Mouse (Mus musculus) frontal cortex, adult 2 months (tissue): ENCODE data around the gene Hcar2. TPM values are rescaled to one million over a fixed set of nuclear protein-coding genes. Genes with fewer than 3 reads are reported as not detected.

Source experiments
- polyA plus RNA-seq: library from polyadenylated mRNA; depleted of rRNA; stranded (reverse); fragments of >200 nt; gene quantifications from 2 replicates; pipeline ENCODE4 v1.2.3, GENCODE M21; 2012; rRNA removed

Gene Hcar2
- polyA plus RNA-seq, 1 experiment: 0.10 TPM

Other genes with a start within 250 kb of the Hcar2 start
- 85.6 and 88.1 TPM in 2 replicates for gene Clip1, start 180.9 kb downstream of the Hcar2 start, polyA plus RNA-seq
- 56.0 and 61.6 TPM in 2 replicates for gene Zcchc8, start 144.4 kb downstream of the Hcar2 start, polyA plus RNA-seq
- 105 and 129 TPM in 2 replicates for gene Rsrc2, start 116.1 kb downstream of the Hcar2 start, polyA plus RNA-seq
- gene Kntc1, start 115.8 kb downstream of the Hcar2 start, polyA plus RNA-seq: 0.60 and 0.78 TPM in 2 replicates
- gene Hcar1, start 14.5 kb upstream of the Hcar2 start, polyA plus RNA-seq: 1.0 and 1.1 TPM in 2 replicates
- gene Denr, start 41.7 kb upstream of the Hcar2 start, polyA plus RNA-seq: 52.0 and 53.2 TPM in 2 replicates
- gene Gm43518, start 61.9 kb upstream of the Hcar2 start, polyA plus RNA-seq: 1.3 and 1.6 TPM in 2 replicates
- gene Ccdc62, start 65.2 kb upstream of the Hcar2 start, polyA plus RNA-seq: 5.2 and 8.1 TPM in 2 replicates
- gene Hip1r, start 108.1 kb upstream of the Hcar2 start, polyA plus RNA-seq: 40.3 and 41.5 TPM in 2 replicates
- 46.3 and 53.0 TPM in 2 replicates for gene Vps37b, start 166.8 kb upstream of the Hcar2 start, polyA plus RNA-seq
- 30.2 and 33.3 TPM in 2 replicates for gene Abcb9, start 230.3 kb upstream of the Hcar2 start, polyA plus RNA-seq
- 43.2 and 45.3 TPM in 2 replicates for gene Ogfod2, start 246.8 kb upstream of the Hcar2 start, polyA plus RNA-seq